Mouse (Mus musculus): ENCODE results near the gene Zcchc24. TPM values are rescaled to one million over a fixed set of nuclear protein-coding genes. Genes with fewer than 3 reads are reported as not detected.

The Zcchc24 gene
- polyA plus RNA-seq (2015; fragmentation: Nextera tagmentation; extraction: Ambion mirVana) = 9.0 and 12.8 TPM in 2 replicates

GRCm38 (mm10) chr14:25768915-25769625 is at the start of gene Zcchc24:
Gene Zcchc24, minus strand, starts transcription at chr14:25769039.

GRCm38 (mm10) chr14:25693888-25694568 is 74.8 kb downstream of the Zcchc24 start, which contains the start of gene Ppif:
Gene Ppif, plus strand, starts transcription at chr14:25694154.

Other genes with a start within 250 kb of the Zcchc24 start
- gene Ppif, start 74.9 kb downstream of the Zcchc24 start, polyA plus RNA-seq (2015; fragmentation: Nextera tagmentation; extraction: Ambion mirVana) = 35.1 and 37.1 TPM in 2 replicates
- 28.7 and 33.9 TPM in 2 replicates for gene Anxa11, start 73.1 kb upstream of the Zcchc24 start, polyA plus RNA-seq (2015; fragmentation: Nextera tagmentation; extraction: Ambion mirVana)
- gene Plac9a, start 134.1 kb upstream of the Zcchc24 start, polyA plus RNA-seq (2015; fragmentation: Nextera tagmentation; extraction: Ambion mirVana) = 0.38 and 1.3 TPM in 2 replicates
- gene Tmem254a, start 158.6 kb upstream of the Zcchc24 start, polyA plus RNA-seq (2015; fragmentation: Nextera tagmentation; extraction: Ambion mirVana) = 0.64 and 0.89 TPM in 2 replicates
- not detected in 2 replicates for gene Cphx1, start 169.3 kb upstream of the Zcchc24 start, polyA plus RNA-seq (2015; fragmentation: Nextera tagmentation; extraction: Ambion mirVana)
- not detected in 2 replicates for gene Duxbl1, start 209.5 kb upstream of the Zcchc24 start, polyA plus RNA-seq (2015; fragmentation: Nextera tagmentation; extraction: Ambion mirVana)

Data from spleen, postnatal 0 days (tissue).